Mouse (Mus musculus) large intestine, adult 2 months (tissue): Measurements from ENCODE around the gene Tiam1. TPM values are rescaled to one million over a fixed set of nuclear protein-coding genes. Genes with fewer than 3 reads are reported as not detected.

ENCODE experiments used
- DNase-seq: peaks from one replicate; pipeline ENCODE4 v3.0.0-alpha.2; 2012; ENCODE audit warnings: low read depth, low spot score
- WGBS: fragments of 180-500 bp; shearing (Covaris S2); methylation state at CpG from one replicate; pipeline ENCODE4 v1.1.7; 2018; 5-methylcytosine and 5-hydroxymethylcytosine counted together
- polyA plus RNA-seq: library from polyadenylated mRNA; depleted of rRNA; stranded (reverse); fragments of >200 nt; gene quantifications from 2 replicates; pipeline ENCODE4 v1.2.3, GENCODE M21; 2012

The Tiam1 gene
- polyA plus RNA-seq, 1 experiment, result 2.8 TPM

- WGBS, result 90% methylated on average over 12 of the region's 12 CpGs
- no peak for DNase-seq
Observed at GRCm38 (mm10) chr16:89902578-89903304, 240.8 kb downstream of the Tiam1 start.

- no peak for DNase-seq
- WGBS, result 71% methylated on average over 8 of the region's 8 CpGs
Observed at GRCm38 (mm10) chr16:89900681-89901080, 242.9 kb downstream of the Tiam1 start.

- DNase-seq, result no peak
- WGBS, result 75% methylated on average over 9 of the region's 9 CpGs
Observed at GRCm38 (mm10) chr16:89899192-89899591, 244.4 kb downstream of the Tiam1 start.

- 93% methylated on average over 14 of the region's 14 CpGs for WGBS
- no peak for DNase-seq
Observed at GRCm38 (mm10) chr16:89898299-89898625, 245.3 kb downstream of the Tiam1 start.

GRCm38 (mm10) chr16:89897547-89898298, 245.8 kb downstream of the Tiam1 start:
- DNase-seq, result no peak
- WGBS, result 84% methylated on average over 33 of the region's 33 CpGs

- no peak for DNase-seq
- WGBS, result 79% methylated on average over 20 of the region's 20 CpGs
Observed at GRCm38 (mm10) chr16:89896885-89897546, 246.6 kb downstream of the Tiam1 start.

- WGBS, result 81% methylated on average over 9 of the region's 9 CpGs
Observed at GRCm38 (mm10) chr16:89896392-89896791, 247.2 kb downstream of the Tiam1 start.

GRCm38 (mm10) chr16:89895283-89895682, 248.3 kb downstream of the Tiam1 start:
- no peak for DNase-seq
- WGBS, result 78% methylated on average over 7 of the region's 7 CpGs

More at GRCm38 (mm10) chr16:89896392-89896791, 247.2 kb downstream of the Tiam1 start:
- DNase-seq, result no peak

- no peak for DNase-seq
- 73% methylated on average over 8 of the region's 8 CpGs for WGBS
Observed at GRCm38 (mm10) chr16:89894816-89895215, 248.8 kb downstream of the Tiam1 start.

GRCm38 (mm10) chr16:89890515-89891189, 252.9 kb downstream of the Tiam1 start:
- WGBS, result 80% methylated on average over 17 of the region's 17 CpGs
- no peak for DNase-seq

- no peak for DNase-seq
- 75% methylated on average over 10 of the region's 10 CpGs for WGBS
Observed at GRCm38 (mm10) chr16:89889890-89890462, 253.6 kb downstream of the Tiam1 start.

- no peak for DNase-seq
Observed at GRCm38 (mm10) chr16:89886561-89886960, 257.0 kb downstream of the Tiam1 start.

- DNase-seq, result no peak
- 88% methylated on average over 9 of the region's 9 CpGs for WGBS
Observed at GRCm38 (mm10) chr16:89885661-89886060, 257.9 kb downstream of the Tiam1 start.

- WGBS, result 95% methylated on average over 4 of the region's 4 CpGs
- no peak for DNase-seq
Observed at GRCm38 (mm10) chr16:89883897-89884296, 259.7 kb downstream of the Tiam1 start.

- 81% methylated on average over 14 of the region's 14 CpGs for WGBS
- DNase-seq, result no peak
Observed at GRCm38 (mm10) chr16:89882477-89883234, 260.9 kb downstream of the Tiam1 start.

- no peak for DNase-seq
- 94% methylated on average over 10 of the region's 10 CpGs for WGBS
Observed at GRCm38 (mm10) chr16:89877206-89877605, 266.4 kb downstream of the Tiam1 start.

- DNase-seq, result no peak
- WGBS, result 84% methylated on average over 3 of the region's 3 CpGs
Observed at GRCm38 (mm10) chr16:89876079-89876478, 267.5 kb downstream of the Tiam1 start.

- DNase-seq, result no peak
- 72% methylated on average over 15 of the region's 15 CpGs for WGBS
Observed at GRCm38 (mm10) chr16:89874012-89874704, 269.4 kb downstream of the Tiam1 start.
